Mouse (Mus musculus) monocyte, adult 2 months (primary cell): ENCODE results near the gene Prr13.

Experiments
- DNase-seq, 2 experiments: peaks; one replicate each; pipeline ENCODE4 v3.0.0; 2022; ENCODE audit warnings: low spot score in 2 of 2, low read depth in 1 of 2

Gene Prr13

DNA sequence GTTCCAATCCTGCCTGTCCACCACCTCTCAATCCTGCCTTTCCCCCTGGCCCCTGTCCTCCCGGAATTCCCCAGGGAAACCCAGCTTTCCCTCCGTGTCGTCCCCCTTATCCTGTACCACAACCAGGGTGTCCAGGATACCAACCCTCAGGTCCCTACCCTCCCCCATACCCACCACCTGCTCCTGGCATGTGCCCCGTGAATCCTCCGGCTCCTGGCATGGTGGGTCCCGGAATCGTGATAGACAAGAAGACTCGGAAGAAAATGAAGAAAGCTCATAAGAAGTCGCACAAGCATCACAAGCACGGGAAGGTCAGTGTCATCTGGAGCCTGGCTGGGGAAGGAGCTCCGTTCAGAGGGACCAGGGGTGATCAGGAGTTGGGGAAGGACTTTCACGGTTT lies 1.6 kb downstream of the Prr13 start:
- no peak for DNase-seq

- DNase-seq = no peak
These were observed 2.1 kb downstream of the Prr13 start for GRCm38 (mm10) chr15:102460971-102461370.

DNA sequence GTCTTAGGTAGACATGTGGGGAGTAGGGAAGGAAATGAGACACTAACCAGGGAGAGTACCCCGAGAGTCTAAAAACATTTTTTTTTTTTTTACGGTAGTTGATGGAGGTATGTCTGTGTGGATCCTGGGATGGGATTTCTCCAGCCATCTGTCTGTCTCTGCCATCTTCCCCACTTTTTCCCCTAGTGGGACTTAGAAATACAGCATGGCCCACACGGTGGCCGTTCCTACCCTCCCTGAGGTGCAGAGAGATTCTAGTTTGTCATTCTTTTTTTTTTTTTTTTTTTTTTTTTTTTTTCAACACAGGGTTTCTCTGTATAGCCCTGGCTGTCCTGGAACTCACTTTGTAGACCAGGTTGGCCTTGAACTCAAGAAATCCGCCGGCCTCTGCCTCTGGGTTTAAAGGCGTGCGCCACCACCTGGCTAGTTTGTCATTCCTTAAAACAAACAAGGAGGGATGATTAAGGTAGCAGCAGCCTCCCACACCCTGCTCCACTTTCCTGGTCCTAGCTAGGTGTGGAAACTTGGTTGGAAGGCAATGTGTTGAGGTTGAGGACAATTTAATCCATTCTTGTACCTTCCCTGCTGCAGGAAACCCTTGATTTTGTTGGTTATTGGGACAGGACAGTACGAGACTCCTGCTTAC lies 2.7 kb downstream of the Prr13 start:
- DNase-seq = no peak

DNA sequence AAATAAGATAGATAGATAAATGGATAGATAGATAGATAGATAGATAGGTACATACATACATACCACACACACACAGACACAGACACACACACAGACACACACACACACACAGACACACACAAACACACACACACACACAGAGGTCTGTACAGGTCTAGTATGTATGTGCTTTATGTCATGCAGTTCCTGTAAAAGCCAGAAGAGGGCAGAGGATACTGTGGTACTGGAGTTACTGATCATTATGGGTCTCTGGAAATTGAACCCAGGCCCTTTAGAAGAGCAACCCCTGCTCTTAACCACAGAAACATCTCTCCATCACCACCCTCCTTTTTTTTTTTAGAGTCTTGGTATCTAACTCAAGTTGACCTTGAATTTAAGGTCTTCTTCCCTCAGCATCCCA lies 4.8 kb downstream of the Prr13 start:
- DNase-seq = no peak

GRCm38 (mm10) chr15:102468675-102469370 lies 10.0 kb downstream of the Prr13 start:
- DNase-seq = no peak

- peak; percentile 92 to 93 for DNase-seq
These were observed 11.4 kb downstream of the Prr13 start, which contains the start of gene Pcbp2 for GRCm38 (mm10) chr15:102470183-102470604. Pcbp2 (plus strand) TSS chr15:102470539.

DNA sequence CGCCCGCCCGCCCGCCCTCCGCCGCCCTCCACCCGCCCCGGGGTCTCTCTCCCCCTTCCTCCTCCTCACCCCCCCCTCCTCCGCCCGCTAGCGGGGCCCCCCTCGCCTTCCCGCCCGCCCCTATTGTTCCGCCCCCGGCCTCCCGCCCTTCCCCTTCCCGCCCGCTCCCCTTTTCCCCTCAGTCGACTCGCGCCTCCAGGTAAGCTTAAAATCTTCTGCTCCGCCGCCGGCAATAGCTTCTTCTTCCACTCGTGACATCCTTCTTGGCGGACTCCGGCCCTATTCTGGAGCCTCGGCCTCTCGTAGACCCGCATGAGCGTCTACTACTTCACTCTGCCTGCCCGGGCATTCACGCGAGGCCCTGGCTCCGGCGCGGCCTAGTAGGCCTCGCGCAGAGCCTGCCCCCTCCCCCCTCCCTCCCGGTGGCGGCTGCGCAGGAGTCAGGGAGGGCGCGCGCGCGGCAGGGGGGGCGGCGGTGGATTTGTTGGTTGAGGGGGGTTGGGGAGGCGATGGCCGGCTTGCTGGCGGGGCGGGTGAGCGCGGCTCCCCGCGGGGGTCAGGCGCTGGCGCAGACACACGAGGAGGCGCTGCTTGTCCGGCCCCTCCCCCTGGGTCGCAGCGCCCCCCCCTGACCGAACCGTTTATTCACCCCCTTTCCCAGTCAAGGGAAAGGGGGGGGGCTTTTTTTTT lies 11.9 kb downstream of the Prr13 start:
- peak in 1 of 2 experiments; percentile 51 for DNase-seq

DNA sequence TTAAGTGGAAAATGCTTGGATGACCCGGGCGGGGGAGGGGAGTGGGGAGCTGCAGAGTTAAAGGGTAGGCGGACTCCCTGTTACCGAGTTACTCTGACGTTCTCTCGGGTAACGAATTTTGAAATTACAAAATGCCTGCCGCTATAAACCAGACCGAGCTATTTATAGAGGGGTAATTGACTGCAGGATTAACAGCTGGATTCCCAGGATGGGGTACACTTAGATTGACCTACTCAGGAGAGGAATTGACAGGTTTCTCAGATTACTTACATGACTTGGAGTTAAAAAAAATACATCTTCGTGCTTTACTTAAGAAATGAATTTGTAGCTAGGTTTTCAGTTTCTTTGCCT lies 12.4 kb downstream of the Prr13 start:
- no peak for DNase-seq

- DNase-seq = no peak
These were observed 12.9 kb downstream of the Prr13 start for GRCm38 (mm10) chr15:102471727-102472126.

GRCm38 (mm10) chr15:102473246-102473645 lies 14.4 kb downstream of the Prr13 start:
- no peak for DNase-seq

DNA sequence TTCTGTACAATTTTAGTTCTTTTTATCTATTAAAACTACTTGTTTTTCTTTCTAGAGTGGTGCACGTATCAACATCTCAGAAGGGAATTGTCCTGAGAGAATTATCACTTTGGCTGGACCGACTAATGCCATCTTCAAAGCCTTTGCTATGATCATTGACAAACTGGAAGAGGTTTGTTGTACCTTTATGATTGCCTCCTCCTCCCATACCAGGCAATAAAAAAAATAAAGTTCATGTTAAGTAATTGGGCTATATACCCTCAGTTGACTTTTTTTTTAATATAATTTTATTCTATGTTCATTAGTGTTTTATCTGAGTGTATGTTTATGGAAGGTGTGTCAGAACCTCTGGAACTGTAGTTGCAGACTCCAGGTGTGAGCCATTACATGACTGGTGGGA lies 15.7 kb downstream of the Prr13 start:
- DNase-seq = no peak

DNA sequence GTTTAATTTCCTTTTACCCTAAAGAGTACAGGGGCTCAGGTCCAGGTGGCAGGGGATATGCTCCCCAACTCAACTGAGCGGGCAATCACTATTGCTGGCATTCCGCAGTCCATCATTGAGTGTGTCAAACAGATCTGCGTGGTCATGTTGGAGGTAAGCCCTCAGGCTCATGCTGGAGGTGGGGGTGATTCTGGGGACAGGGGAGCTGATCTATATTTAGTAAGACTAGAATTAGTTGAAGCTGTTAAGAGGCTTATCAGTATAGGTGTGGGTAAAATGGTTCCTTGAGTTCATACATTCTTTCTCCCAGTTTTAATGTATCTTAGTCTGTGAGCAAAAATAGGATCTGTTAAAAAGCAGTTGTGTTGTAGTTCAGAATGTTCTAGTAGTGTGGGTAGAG lies 24.3 kb downstream of the Prr13 start:
- no peak for DNase-seq

DNA sequence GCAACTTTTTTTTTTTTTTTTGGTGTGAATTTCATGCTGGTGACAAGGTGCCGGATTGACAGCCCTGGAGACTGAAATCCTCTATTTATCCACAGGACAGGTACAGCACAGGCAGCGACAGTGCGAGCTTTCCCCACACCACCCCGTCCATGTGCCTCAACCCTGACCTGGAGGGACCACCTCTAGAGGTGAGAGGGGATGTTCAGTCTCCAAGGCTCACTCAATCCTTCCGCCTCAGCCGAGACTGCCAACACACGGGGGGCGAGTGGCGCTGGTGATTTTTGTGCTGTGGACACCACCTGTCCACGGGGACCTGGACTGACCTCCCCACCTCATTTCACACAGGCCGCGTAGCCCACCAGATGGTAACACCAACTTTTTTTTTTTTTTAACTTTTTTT lies 27.0 kb downstream of the Prr13 start:
- DNase-seq = no peak

GRCm38 (mm10) chr15:102487664-102488063 lies 28.8 kb downstream of the Prr13 start:
- no peak for DNase-seq

DNA sequence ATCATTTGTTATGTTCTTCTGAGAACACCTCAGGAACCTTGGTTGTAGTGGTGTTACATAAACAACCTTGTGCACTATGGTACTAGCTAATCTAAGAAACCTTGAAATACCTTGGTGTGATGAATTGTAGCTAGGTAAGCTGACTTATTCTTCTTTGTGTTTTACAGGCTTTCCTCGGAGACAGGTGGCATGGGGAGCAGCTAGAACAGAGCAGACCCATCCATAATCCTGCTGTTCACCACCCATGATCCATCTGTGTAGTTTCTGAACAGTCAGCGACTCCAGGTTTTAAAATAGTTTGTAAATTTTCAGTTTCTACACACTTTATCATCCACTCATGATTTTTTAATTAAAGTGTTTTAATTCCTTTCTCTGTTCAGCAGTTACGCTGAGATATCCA lies 39.5 kb downstream of the Prr13 start:
- DNase-seq = no peak

DNA sequence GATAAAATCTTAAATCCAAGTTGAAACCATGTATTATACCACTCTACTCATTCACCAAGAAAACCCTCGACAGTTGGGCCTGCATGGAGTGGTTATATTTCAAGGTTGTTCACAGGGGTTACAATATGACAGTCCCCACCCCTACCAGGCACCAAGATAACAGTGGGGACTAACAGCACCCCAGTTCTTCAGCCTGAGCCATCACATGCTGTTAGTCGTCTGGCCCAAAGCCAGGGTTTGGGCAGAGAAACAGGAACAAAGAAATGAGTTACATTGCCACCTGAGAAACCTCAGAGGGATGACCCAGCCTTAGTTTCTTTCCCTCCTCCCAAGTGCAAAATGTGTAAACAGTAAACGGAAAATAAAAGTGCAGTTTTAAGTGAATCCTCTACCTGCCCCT lies 40.5 kb downstream of the Prr13 start:
- no peak for DNase-seq

DNA sequence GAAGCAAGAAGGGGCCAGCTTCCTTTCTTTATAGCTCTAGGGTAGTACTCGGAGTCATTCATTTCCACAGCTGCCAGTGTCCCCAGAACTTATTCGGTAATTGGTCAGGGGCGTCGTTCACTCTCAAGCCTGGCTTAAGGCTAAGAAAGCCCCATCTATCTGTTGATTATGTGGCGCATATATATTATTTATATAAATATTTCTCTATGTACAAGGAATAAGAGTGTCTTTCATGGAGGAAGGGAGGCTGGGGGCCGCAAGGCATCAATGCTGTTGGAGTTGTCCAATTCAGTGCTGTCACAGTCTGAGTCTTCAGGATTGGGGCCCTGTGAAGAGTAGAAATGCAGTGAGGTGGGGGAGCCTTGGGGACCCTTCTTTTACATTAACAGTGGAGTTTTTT lies 41.0 kb downstream of the Prr13 start:
- DNase-seq = no peak

DNA sequence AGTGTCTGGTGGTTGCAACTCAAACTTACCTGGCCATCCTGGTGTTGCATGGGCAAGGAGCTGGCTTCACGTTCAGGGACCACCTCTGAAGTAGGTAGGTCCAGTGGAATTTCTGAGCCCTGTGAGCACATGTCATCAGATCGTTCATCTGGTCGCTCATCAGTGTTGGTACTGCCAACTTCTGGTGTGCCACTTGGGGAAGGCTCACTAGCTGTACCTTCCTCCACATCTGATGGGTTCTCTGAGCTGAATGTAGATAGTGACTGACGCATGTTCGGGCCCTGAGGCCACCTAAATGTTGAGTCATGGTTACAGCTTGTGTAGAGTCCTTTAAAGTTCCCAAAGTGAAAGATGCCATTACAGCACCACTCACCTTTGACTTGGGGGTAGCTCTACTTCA lies 41.7 kb downstream of the Prr13 start:
- no peak for DNase-seq

- DNase-seq = no peak
These were observed 42.4 kb downstream of the Prr13 start for GRCm38 (mm10) chr15:102501084-102501814.

DNA sequence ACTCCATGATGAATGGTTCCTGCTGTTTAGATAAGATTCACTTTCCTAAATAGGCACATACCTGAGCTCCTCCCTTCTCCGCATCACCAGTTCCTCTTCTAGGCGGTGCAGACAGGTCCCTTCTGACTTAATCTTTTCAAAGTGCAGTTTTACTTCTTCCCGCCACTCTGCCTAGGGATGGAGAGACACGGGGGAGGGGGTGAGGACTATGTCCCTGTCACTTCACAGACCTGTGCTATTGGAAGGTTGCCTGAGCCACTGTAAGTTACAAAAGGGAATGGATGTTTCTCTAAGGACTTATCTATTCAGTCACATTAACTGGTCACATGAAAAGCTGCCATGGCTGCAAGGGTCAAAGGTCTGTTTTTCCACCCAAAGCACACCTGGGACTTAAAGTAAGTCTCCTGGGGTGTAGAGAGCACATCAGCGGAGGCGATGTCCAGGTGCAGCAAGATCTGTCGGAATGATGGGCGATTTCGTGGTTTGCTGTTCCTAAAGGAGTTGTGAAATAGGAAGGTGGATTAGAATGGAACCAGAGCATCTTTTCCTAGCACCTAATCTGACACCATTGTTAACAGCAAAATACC lies 43.5 kb downstream of the Prr13 start:
- DNase-seq = no peak

DNA sequence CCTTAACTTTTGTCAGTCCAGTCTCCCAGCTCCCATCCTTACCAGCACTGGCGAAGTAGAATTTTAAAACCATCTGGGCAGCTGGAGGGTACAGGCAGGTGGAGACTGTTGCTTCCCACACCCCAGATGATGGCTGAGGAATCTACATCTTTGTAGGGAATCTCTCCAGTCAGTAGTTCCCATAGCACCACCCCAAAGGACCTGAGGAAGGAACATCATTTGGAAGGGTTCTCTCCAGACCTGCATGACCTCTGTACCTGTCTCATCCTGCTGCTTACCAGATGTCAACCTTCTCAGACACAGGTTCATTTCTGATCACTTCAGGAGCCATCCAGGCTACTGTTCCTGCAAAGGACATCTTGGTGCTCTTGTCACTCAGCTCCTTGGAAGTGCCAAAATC lies 44.6 kb downstream of the Prr13 start, which contains the start of gene Gm10337:
Gene Gm10337, plus strand, starts transcription at position 276 of the 400 bp plus-strand sequence.
- no peak for DNase-seq
